8 mouse cellular contexts compared by ENCODE assay signal in the genomic region with DNA sequence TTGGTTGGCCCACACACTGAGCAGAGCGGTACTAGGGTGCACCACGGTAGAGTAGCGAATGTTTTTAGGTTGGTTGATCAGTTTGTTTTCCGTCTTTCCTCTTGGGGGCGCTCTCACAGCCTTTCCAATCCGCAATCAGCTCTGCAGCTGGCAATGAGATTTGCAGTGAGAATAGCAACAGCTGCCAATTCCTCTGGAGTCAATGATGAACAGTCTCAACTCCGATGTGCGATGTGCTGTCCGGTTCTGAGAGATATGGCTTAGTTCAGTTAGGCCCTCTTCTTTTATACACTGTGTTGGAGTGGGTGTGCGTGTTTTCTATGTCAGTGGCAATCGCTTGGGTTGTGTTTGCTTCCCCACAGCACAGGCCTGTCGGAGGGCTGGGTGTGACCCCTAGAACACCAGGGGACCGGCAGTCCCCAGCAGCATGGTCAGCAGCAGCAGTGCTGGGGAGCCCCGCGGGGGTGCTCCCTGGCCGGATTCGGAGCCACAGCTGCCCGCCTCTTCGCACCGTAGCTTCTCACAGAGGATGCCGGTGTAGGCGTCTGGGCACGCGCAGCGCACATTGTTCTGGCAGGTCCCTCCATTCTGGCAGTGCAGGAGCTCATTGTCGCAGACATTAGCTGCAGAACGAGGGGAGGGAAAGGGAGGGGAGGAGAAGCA.
DNase-seq lines count a peak whose midpoint lies in the region; ATAC-seq and TF ChIP-seq lines count a peak whose summit lies in the region.

No protein-coding gene starts in this region.

- no peak overlapping the region for H3K27ac ChIP-seq in cortical plate, adult 2 months (ENCODE audit: insufficient read depth, low read length)
- peak overlapping the region; percentile 92 for H3K27ac ChIP-seq in midbrain, embryonic 14.5 days (replicated peaks; ENCODE audit: low read depth, low read length)
- no peak overlapping the region for H3K27ac ChIP-seq in stomach, embryonic 16.5 days (ENCODE audit: low read length)

- no peak for TF ChIP-seq POLR2A in cortical plate, adult 2 months (IDR thresholded peaks at IDR 0.05; ENCODE audit: extremely low read depth, insufficient read depth, low read length)

- peak; percentile 1 for DNase-seq in CD4-positive, CD25-positive, alpha-beta regulatory T cell, adult 2 months (ENCODE audit: low read depth, low spot score)
- peak; percentile 11 to 53 for DNase-seq in gastrocnemius, adult 8-10 months (ENCODE audit: low spot score in 2 of 2)
- DNase-seq in kidney, adult 18-20 months = peak; percentile 6
- DNase-seq in left cerebral cortex, postnatal 36 days (ENCODE audit: low spot score in 2 of 2) = peak; percentile 78 to 79
- peak; percentile 89 for DNase-seq in midbrain, embryonic 14.5 days

- no peaks in the 10 kb centered on the region for H3K9me3 ChIP-seq in midbrain, embryonic 14.5 days (ENCODE audit: control insufficient read depth, low read length)
- no peaks in the 10 kb centered on the region for H3K9me3 ChIP-seq in stomach, embryonic 16.5 days (replicated peaks; ENCODE audit: control insufficient read depth, low read length)

- ATAC-seq in CD4-positive, CD25-positive, alpha-beta regulatory T cell, adult 4 months = no peak
- peak; percentile 86 for ATAC-seq in midbrain, embryonic 14.5 days (ENCODE audit: low FRiP score, low TSS enrichment)
- ATAC-seq in stomach, embryonic 16.5 days (ENCODE audit: insufficient read depth, low FRiP score) = peak; percentile 80; the same call in 1 of the 2 replicates

- peak overlapping the region; percentile 8 for H3K4me3 ChIP-seq in cortical plate, adult 2 months (ENCODE audit: insufficient read depth, low read length)
- H3K4me3 ChIP-seq in midbrain, embryonic 14.5 days (replicated peaks; ENCODE audit: low read depth, low read length) = peak overlapping the region; percentile 34
- peak overlapping the region; percentile 44 for H3K4me3 ChIP-seq in stomach, embryonic 16.5 days (replicated peaks; ENCODE audit: low read length)

- TF ChIP-seq CTCF in cortical plate, adult 2 months (IDR thresholded peaks at IDR 0.05; ENCODE audit: extremely low read depth, insufficient read depth, low read length) = peak; percentile 50

- H3K4me2 ChIP-seq in midbrain, embryonic 14.5 days (ENCODE audit: low read length) = peak overlapping the region; percentile 76
- H3K4me2 ChIP-seq in stomach, embryonic 16.5 days (ENCODE audit: low read depth, low read length) = peak overlapping the region; percentile 77

- WGBS in midbrain, embryonic 14.5 days = 2% methylated on average over 27 of the region's 27 CpGs
- 5% methylated on average over 27 of the region's 27 CpGs for WGBS in stomach, embryonic 16.5 days

- intact Hi-C loops in left cerebral cortex, postnatal 36 days (cut with DNase I) = loop anchor here (5.0 to 10.0 kb wide), 2 partner anchors 360 to 462 kb away; partner anchors contain the start of gene Ntng1

- no peaks in the 10 kb centered on the region for H3K27me3 ChIP-seq in midbrain, embryonic 14.5 days (ENCODE audit: control insufficient read depth, insufficient read depth, low read length)
- H3K27me3 ChIP-seq in stomach, embryonic 16.5 days (ENCODE audit: control insufficient read depth, insufficient read depth, low read length) = no peaks in the 10 kb centered on the region

- H3K4me1 ChIP-seq in cortical plate, adult 2 months (ENCODE audit: control insufficient read depth, insufficient read depth, low read length) = peaks cover 2% of the 10 kb centered on the region; the same call in 1 of the 2 replicates
- H3K4me1 ChIP-seq in midbrain, embryonic 14.5 days (ENCODE audit: control insufficient read depth, insufficient read depth, low read length) = peaks cover 18% of the 10 kb centered on the region; the same call in 1 of the 2 replicates
- 0 out of 2 replicates have a peak, but pooled peaks cover 4% of the 10 kb centered on the region for H3K4me1 ChIP-seq in stomach, embryonic 16.5 days (ENCODE audit: control insufficient read depth, insufficient read depth, low read length)

- no peaks in the 10 kb centered on the region for H3K36me3 ChIP-seq in midbrain, embryonic 14.5 days (ENCODE audit: control insufficient read depth, insufficient read depth, low read length)
- H3K36me3 ChIP-seq in stomach, embryonic 16.5 days (ENCODE audit: control insufficient read depth, insufficient read depth, low read length) = no peaks in the 10 kb centered on the region

- peak overlapping the region; percentile 57 for H3K9ac ChIP-seq in midbrain, embryonic 14.5 days (replicated peaks; ENCODE audit: low read length)
- H3K9ac ChIP-seq in stomach, embryonic 16.5 days (ENCODE audit: low read length) = peak overlapping the region; percentile 69

Comparison
In these comparisons a context has a peak if more than half of its experiments do, and no peak if none do; other contexts are left out.
1. DNase-seq: peak in every context shown above with its lines; median percentile 89 in midbrain, embryonic 14.5 days; 78 in left cerebral cortex, postnatal 36 days; 32 in gastrocnemius, adult 8-10 months; 6 in kidney, adult 18-20 months; 1 in CD4-positive, CD25-positive, alpha-beta regulatory T cell, adult 2 months.